Mouse (Mus musculus) common myeloid progenitor, adult 5-6 weeks (primary cell): Measurements from ENCODE around the gene Hspa1l. TPM values are rescaled to one million over a fixed set of nuclear protein-coding genes. Genes with fewer than 3 reads are reported as not detected.
"Not testable (repeated sequence)": the region's sequence is repeated elsewhere in the genome, so short reads cannot be mapped to it uniquely, and the experiment has no call there.

ENCODE experiments used
- ATAC-seq: replicated peaks from 2 replicates; pipeline ENCODE4 v1.8.0; 2016; ENCODE audit warnings: low read depth, mild to moderate bottlenecking, moderate TSS enrichment, inconsistent platforms; ENCODE audit not compliant: poor library complexity, severe bottlenecking
- total RNA-seq: library from RNA; stranded (forward); fragments of 200-1000, 187-1606 nt; gene quantifications from 2 replicates; pipeline ENCODE4 v1.2.3, GENCODE M21; 2017

Gene Hspa1l
- total RNA-seq, 1 experiment from 2014 or later = not detected

DNA sequence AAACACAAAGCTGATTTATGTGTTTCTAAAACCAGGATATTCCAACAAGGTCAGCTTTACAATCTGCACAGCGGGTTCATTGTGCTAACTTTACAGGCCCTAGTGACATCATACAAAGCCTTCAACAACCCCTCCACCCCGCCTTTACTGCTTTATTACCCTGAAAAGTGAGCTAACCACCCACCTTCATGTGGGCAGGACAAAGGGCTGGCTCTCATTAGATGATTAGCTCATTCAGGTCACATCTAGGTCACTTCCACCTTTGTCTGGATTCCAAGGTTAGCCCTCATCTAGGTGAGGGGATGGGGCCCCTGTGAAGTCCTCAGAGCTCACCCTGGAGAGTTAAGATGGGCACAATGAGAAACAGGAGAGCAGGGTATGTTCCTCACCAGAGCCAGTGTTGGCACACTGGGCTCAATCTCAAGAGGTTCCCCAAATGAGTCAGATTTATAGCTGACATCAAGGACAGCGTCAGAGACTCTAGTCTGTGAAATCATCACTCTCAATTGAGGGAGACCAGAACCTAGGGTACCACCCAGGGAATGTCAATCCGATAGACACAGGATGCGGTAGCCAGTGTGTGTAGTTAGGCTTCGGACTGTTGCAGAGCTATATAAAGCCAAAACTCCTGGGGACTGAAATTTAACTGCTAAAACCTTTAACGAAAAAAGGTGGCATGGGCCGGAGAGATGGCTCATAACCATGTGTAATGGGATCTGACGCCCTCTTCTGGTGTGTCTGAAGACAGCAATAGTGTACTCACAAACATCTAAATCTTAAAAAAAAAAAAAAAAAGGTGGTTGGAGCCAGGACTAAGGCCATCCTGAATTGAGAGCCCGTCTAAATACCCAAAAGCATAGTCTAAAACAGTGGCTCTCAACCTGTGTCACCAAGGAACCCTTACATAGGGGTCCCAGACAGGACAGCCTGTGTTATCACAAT lies 21.7 kb upstream of the Hspa1l start:
- ATAC-seq = no peak

DNA sequence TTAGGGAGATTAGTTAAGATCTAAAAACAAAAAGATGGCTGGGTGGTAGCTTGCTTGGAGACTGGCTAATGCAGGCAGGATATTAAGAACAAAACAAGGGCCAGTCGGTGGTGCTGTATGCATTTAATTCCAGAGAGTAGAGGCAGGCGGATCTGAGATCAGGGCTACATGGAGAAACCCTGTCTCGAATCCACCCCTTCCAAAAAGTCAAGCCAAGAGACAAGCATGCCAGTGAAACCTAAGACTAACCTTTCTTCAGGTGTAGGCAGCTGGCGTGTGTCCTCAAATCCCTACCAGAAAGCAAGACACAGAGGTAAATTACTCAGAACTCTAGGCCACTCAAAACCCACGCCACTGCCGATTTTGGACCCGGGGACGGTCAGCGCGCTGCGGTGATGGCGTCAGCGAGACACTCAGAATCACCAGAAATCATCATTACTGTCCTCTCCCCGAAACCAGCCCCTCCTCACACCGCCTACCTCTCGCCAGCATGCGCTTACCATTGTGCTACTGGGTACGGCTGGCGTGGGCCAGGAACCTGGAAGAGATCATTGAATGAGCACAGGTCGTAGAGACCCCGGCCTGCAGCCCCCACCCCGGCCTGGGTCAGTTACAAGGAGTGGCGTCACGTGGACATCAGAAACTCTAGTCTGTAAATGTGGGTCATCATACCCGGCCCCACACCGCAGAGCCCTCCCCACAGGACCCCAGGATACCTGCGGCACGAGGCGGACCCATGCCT lies 20.7 kb upstream of the Hspa1l start:
- no peak for ATAC-seq

DNA sequence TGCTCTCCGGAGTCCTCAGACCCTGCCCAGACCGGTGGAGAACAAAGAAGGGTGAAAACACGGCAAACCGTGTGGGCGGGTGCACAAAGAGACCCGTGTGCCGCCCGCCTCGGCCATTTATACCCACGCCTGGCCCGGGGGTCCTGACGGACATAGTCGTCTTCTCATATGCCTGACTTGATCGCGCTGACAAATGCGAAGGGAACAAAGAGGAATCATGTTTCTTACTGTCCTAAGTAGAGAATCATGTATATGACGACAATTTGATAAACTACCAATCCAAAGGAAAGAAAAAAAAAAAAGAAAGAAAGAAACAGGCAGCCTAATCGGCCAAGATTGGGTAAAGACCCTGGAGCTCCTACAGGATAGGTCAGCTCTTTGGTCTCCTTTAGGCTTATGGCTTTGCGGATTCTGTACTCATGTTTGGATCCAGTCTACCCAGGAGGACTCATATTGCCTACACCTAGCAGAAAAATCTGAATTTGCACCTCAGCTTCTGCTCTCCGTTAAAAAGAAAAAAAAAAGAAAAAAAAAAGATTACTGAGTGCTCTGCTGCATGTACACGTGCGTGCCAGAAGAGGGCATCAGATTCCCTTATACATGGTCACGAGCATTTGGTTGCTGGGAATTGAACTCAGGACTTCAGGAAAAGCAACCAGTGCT lies 20.0 kb upstream of the Hspa1l start:
- ATAC-seq = peak; percentile 81

DNA sequence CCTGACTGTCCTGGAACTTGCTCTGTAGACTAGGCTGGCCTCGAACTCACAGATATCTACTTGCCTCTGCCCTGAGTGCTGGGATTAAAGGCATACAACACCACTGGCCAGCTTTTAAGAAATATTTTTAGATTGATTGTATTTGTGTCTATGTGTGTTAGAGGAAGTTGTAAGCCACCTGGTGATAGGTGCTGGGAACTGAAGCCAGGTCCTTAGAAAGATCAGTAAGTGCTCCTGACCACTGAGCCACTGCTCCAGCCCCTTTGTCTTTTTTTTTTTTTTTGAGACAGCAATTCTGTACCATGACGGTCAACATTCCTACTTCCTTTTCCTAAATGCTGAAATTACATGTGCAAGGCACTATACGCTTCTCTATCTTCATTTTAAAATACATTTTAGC lies 19.2 kb upstream of the Hspa1l start:
- ATAC-seq = no peak

DNA sequence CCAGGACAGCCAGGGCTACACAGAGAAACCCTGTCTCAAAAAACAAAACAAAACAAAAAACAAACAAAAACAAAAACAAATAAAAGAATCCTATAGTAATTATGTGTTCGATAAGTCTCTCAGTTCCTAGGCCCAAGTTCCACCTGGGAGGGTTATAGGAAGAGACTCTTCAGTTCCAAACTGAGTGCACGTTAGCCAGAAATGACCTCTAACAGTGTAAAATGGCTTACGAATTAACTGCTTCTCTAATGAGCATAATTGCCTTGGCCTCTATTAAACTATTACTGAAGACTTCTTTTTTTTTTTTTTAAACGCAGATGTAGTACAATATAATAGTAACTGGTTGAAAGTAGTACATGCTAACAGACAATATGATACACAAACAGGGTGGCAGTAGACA lies 18.6 kb upstream of the Hspa1l start:
- ATAC-seq = no peak

DNA sequence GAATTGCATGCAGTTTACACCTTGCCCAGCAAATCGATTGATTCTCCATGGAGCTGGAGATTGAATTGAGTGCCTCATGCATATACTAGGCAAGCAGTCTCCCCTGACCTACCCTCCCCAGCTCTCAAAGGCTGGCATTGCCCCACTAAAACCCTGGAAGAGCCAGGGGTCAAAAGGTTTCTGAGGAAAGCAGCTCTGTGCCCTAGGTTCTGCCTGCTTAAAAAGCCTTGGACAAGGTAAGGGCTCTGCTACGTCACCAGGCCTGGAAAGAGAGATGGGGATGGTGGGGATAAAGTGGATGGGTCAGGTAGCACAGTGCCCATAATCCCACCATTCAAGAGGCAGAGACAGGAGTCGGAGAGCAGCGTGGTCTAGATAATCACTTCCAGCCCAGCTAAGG lies 17.7 kb upstream of the Hspa1l start:
- ATAC-seq = no peak

DNA sequence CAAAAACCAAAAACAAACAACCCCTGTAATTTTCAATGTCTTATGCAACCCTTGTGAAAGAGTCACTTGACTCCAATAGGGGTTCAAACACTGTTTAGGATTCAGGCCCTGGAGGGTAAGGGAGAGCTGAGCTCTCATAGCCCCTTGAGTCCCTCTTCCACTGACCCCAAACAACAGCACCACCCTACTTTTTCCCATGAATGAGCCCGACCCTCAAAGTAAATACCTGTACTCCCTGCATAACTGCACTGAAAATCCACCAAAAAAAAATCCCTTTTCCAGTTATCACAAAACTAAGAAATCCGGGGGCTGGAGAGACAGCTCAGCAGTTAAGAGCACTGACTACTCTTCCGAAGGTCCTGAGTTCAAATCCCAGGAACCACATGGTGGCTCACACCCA lies 16.6 kb upstream of the Hspa1l start:
- ATAC-seq = no peak

DNA sequence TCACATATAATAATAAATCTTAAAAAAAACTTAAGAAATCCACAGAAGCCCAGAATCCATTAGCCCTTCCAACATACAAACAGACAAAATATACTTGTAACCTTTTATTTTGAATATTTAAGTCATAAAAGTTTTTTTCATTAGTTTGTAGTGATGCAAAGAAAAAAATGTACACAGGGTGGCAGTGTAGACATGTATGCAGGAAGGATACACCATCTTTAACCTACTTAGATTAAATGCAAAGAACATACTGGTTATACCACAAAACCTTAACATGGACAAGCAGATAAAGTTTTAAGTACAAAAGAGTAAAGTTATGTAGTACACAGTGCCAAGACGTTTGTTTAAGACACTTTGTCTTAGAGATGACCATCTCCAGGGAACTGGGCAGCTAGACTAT lies 16.2 kb upstream of the Hspa1l start:
- ATAC-seq = no peak

DNA sequence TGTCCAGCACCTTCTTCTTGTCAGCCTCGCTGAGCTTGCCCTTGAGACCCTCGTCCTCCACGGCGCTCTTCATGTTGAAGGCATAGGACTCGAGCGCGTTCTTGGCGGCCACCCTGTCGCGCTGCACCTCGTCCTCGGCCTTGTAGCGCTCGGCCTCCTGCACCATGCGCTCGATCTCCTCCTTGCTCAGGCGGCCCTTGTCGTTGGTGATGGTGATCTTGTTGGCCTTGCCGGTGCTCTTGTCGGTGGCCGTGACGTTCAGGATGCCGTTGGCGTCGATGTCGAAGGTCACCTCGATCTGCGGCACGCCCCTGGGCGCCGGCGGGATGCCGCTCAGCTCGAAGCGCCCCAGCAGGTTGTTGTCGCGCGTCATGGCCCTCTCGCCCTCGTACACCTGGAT lies 15.2 kb upstream of the Hspa1l start:
- not testable (repeated sequence) for ATAC-seq

DNA sequence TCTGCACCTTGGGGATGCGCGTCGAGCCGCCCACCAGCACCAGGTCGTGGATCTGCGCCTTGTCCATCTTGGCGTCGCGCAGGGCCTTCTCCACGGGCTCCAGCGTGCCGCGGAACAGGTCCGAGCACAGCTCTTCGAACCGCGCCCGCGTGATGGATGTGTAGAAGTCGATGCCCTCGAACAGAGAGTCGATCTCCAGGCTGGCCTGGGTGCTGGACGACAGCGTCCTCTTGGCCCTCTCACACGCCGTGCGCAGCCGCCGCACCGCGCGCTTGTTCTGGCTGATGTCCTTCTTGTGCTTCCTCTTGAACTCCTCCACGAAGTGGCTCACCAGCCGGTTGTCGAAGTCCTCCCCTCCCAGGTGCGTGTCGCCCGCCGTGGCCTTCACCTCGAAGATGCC lies 14.5 kb upstream of the Hspa1l start:
- ATAC-seq = not testable (repeated sequence)

DNA sequence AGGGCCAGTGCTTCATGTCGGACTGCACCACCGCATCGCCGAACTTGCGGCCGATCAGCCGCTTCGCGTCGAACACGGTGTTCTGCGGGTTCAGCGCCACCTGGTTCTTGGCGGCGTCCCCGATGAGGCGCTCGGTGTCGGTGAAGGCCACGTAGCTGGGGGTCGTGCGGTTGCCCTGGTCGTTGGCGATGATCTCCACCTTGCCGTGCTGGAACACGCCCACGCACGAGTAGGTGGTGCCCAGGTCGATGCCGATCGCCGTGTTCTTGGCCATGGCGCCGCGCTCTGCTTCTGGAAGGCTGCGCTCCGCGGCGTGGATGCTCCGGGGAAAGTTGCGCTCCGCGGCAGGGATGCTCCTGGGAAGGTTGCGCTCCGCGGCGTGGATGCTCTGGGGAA lies 13.8 kb upstream of the Hspa1l start:
- ATAC-seq = not testable (repeated sequence)

DNA sequence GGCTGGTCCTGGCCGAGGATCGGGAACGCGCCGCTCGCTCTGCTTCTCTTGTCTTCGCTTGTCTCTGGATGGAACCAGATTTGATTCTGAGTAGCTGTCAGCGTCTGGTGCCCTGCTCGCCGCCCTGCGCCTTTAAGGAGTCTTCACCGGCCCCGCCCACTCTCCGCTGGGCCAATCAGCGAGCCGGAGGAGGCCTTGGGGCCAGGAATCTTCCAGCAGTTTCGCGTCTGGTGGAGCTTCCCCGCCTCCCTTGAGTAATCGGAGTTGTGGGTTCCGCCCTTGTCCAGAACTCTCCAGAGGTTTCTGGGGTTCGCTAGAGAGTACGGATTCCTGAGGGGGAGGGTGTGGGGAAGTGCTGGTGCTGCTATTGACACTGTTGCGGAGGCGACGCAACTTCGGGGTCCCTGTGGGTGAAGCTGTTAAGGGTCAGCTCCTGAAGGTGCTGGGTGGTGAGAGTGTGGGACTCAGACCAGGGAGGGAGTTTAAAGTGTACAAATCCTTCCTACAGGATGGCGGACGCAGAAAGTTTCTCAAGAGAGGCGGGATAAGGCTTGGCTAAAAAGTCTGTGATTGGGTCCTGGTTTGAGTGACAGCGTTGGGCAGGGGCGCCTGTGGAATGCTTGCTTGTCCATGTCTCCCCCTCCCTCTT lies 13.2 kb upstream of the Hspa1l start, which contains the start of gene Hspa1b:
Hspa1b (minus strand) TSS at position 109 of the 649 bp plus-strand sequence.
- peak; percentile 90 for ATAC-seq

DNA sequence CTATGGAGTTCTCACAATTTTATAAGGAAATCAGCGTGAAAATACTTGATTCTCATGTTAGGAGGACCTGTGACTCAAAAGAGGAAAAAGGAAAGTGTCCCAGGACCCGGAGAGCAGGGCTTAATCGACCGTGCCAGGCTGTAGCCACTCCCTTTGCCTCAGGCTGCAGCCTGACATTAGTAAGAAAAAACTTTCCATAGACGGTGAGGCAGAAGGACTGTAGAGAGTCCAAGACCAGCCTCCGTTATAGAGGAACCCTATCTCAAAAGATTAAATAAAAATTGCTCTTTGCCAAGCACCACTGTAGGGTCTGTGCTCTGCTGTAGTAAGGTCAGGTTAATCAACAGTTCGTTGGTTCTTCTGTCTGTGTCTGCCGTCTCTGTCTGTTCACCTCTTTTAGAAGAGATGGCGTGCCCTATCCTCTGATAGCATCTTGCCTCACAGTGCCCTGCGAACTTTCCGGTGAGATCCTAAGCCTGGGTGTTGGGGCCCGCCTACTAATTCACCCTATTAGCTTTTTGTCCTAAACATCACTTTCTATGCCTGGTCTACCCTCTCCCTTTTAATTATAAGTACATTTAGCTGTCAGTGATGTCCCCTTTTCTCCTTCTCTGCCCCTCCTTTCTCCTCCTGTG lies 12.5 kb upstream of the Hspa1l start:
- no peak for ATAC-seq

DNA sequence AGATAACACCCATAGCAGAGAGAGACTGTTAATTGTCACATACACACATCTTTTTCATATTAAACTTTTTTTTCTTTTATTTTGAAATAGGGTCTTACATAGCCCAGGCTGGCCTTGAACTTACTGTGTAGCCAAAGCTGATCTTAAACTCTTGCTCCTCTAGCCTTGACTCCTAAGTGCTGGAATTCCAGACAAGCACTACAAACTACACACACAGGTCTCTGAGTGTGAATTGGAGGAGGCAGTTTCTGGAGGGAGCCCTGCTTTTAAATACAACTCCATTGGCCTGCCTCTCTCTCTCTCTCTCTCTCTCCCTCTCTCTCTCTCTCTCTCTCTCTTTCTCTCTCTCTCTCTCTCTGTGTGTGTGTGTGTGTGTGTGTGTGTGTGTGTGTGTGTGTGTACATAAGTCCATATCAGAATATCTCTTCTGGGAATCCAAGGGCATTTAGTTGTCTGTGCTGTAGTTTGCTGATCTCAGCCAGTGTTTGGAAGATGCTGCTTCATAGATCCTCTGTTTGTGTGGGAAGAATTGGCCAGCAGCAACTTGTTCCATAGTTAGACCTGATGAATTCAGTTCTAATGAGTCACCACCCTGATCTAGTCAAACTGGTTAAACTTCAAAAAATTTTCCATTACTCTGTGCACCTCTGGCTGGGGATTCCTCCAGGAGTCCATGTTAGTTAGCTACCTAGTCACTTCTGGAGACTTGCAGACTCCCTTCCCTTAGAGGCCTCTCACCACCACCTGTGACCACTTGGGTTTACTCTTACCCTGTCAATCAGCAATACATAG lies 11.6 kb upstream of the Hspa1l start:
- ATAC-seq = no peak

DNA sequence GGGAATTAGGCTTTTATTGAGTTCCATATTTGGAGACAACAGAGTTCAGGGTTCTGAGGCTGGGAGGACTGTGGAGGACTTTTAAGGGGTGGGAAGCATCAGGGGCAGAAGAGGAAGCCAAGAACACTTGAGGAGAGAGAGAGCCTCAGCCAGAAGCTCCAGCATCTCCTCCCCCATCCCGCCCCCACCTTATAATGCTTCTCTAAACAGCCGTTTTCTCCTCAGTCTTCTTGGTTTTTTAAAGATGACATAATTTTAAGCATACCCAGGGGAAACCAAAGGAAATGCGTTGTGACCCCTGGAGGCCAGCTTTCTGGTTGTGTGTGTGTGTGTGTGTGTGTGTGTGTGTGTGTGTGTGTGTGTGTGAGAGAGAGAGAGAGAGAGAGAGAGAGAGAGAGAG lies 10.4 kb upstream of the Hspa1l start:
- no peak for ATAC-seq

DNA sequence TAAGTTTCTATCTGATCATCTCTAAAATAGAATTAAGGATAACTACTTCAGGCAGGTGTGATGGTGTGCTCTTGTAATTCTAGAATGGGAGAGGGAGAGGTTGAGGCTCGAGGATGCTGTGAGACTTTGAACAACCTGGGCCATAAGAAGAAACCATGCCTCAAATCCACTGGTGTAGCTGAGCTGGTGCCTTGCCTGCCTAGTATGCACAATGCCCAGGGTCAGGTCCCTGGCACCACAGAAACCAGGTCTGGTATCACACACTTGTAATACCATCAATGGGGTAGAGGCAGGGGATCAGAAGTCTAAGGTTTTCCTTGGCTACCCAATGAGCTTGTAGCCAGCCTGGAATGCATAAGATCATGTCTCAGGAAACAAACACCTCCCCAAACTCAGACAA lies 9.7 kb upstream of the Hspa1l start:
- no peak for ATAC-seq

DNA sequence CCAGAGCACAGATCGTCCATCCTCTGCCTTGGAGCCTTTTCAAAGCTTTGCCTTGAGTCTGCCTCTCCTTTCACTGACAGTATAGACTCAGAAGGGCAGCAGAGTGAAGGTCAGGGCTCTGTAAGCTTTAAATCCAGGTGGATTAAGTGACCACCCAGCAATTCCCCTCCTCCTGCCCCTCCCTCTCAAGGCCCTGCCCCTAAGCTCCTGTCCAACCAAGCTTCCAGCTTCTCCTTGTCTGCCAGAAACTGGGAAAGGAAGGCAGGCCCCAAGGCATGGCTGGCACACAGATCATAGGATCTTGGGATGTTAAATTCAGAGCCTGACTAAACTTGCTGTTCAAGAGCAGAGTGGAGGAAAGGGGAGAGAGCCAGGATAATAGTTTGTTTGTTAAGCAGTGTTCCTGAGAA lies 7.9 kb upstream of the Hspa1l start:
- no peak for ATAC-seq

DNA sequence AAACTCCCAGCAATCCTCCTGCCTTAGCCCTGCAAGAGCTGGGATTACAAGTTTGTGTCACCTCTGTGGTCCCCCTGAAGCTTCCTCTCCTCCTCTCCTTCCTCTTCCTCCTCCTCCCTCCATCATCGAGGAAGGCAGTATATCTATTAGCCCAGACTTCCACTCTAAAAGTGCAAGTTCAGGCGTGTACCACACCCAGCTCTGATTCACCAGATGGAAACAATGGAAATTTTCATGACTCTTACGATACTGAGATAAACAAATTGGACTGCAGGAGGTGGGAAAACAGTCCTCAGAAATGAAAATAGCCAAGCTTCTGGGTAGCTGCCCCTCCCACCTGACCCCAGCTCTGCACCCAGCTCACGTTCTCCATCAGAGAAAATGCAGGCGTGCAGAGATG lies 6.9 kb upstream of the Hspa1l start:
- no peak for ATAC-seq

DNA sequence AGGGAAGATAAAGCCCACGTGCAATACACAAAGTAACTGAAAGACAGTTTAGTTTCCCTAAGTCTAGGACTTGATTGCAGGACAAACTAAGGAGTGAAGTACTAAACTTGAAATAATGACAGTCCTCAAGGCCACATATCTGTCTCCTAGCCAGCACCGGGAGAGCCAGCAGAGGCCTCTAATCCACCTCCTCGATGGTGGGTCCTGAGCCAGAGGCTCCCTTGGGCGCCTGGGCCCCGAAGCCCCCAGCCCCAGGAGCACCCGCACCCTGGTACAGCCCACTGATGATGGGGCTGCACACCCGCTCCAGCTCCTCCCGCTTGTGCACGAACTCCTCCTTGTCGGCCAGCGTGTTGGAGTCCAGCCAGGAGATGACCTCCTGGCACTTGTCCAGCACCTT lies 2.7 kb upstream of the Hspa1l start, which contains the start of gene Gm20481:
Gm20481 (plus strand) TSS at position 91 of the 400 bp plus-strand sequence.
- ATAC-seq = not testable (repeated sequence)
